Mouse (Mus musculus) liver, embryonic 18 days (tissue): ENCODE results near the gene Ldah. TPM values are rescaled to one million over a fixed set of nuclear protein-coding genes. Genes with fewer than 3 reads are reported as not detected.

ENCODE experiments used
- polyA plus RNA-seq: library from polyadenylated mRNA; depleted of rRNA; stranded (reverse); fragments of >200 nt; gene quantifications from 2 replicates; pipeline ENCODE4 v1.2.3, GENCODE M21; 2012; rRNA removed

Ldah gene
- 12.2 and 12.6 TPM in 2 replicates for polyA plus RNA-seq

DNA sequence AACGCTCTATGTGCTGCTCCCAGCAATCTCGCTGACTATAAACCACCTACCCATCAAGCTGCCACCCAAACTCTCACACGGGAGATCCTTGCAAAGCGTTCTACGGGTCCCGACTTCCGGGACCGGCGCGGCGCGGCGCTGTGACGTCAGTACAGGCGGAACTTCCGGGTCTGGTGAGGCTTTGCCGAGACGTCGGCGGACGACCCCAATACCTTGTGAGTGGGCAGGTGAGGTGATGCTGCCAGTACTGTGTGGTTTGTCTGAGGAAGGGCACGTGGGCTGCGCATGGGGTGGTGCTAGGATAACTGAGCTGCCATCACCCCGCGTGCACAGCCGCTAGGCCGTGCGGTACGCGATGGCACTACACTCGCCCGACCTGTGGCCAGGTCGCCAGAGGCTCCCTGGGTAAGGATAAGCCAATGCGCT lies at the start of gene Ldah:
Ldah (plus strand) TSS at position 130 of the 426 bp plus-strand sequence.

DNA sequence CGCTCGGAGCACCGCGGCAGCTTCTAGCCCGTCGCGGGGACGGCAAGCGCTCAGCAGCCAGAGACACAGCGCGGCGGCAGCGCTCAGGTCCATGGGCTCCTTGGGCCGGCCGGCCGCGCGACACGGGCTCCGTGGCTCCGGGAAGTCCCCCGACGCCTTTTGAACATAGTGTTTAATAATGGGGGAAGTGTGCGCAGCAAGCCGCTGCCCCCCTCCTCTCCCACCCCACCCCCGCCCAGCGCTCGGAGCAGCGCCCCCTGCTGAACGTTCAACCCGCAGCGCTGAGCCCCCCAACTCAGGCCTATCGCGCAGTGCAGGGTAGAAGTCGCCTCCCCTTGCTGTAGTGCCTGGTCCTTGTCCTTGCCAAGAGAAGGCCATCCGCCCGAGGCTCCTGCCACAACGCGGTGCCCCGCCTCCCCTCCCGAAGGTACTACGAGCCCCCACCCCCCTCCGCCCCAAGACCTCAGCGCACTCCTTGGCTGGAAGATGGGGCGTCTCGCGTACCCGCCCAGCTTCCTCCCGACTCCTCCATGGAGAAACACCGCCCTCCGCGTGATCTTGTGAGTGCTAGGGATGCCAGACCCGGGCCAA lies 94.0 kb downstream of the Ldah start, which contains the start of gene Gdf7:
Gdf7 (minus strand) TSS at position 114 of the 591 bp plus-strand sequence.

DNA sequence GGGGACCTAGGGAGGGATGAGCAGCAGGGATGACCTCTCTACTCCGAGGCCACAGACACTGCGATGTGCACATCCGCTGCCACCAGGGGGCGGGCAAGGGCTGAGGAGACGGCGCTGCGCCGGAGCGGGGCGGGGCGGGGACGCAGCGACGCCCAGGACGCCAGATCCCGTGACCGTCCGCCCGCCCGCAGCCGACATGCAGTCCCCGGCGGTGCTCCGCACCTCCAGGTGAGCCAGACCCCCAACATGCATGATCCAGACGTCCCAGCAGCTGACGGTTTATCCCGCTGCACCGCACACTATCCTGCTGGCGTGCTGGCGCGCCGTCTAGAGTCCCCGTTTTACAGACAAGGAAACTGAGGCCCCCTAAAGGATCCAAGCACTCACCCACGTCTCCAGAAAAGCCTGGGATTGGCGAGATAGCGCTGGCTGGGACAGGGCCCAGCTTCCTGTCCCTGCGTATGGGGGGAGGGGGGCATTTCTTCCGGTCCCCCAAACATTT lies 105.4 kb downstream of the Ldah start, which contains the start of gene Hs1bp3:
Hs1bp3 (plus strand) TSS at position 163 of the 502 bp plus-strand sequence.

Other genes starting within 250 kb of the Ldah start
- 253 and 282 TPM in 2 replicates for gene Apob, start 230.5 kb upstream of the Ldah start, polyA plus RNA-seq
- not detected in 2 replicates for gene Gdf7, start 93.8 kb downstream of the Ldah start, polyA plus RNA-seq
- gene Hs1bp3, start 105.3 kb downstream of the Ldah start, polyA plus RNA-seq = 4.9 and 5.0 TPM in 2 replicates